Mouse (Mus musculus): ENCODE results near the gene Wdfy1. TPM values are rescaled to one million over a fixed set of nuclear protein-coding genes. Genes with fewer than 3 reads are reported as not detected.
A peak's percentile ranks its signal among the peaks of the same experiment; 100 is the strongest.

Gene Wdfy1
- polyA plus RNA-seq, 2 experiments, result 4.8 to 9.6 TPM

DNA sequence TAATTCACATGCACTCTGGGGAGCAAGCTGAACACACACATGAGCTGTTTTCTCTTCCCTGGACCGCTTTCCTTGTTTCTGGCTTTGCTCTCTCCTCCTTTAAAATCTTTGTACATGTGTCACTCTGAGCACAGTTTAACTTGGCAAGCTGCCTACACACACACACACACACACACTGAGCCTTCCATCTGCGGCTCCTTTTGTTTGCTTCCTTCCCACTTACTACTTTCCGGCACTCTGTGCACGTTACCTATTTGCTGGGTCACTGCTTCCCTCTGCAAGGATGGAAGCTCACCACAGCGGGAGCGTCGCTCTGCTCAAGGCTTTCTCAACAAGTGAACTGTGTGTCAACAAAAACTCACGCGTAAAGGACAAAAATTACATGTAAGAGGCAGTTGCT lies 78.6 kb downstream of the Wdfy1 start:
- ATAC-seq (ENCODE audit: insufficient read depth) (no peak), DNase-seq (ENCODE audit: low read depth in 3 of 3, low spot score in 3 of 3) (no peak)
- Histone ChIP-seq H3K4me1 (replicated peaks; ENCODE audit: control insufficient read depth in 2 of 2, insufficient read depth in 2 of 2, low read length in 1 of 2) (peaks cover 0 to 5% of the 10 kb centered on the region in 2 experiments; a peak in 1 of 4 replicates), H3K4me2 (ENCODE audit: low read depth) (no peak overlapping the region), H3K4me3 (ENCODE audit: insufficient read depth in 1 of 2, low read depth in 2 of 2, low read length in 2 of 2) (no peak overlapping the region), H3K9me3 (ENCODE audit: control insufficient read depth, low read length) (no peaks in the 10 kb centered on the region), H3K27me3 (ENCODE audit: control insufficient read depth, insufficient read depth, low read length) (no peaks in the 10 kb centered on the region), H3K27ac (no peak overlapping the region), H3K36me3 (replicated peaks; ENCODE audit: control insufficient read depth, insufficient read depth, low read depth) (no peaks in the 10 kb centered on the region), H3K9ac (replicated peaks) (no peak overlapping the region)
- 53% methylated on average over 9 of the region's 9 CpGs for WGBS (ENCODE audit: insufficient replicate concordance)
- TF ChIP-seq CTCF (IDR thresholded peaks at IDR 0.05; ENCODE audit: low read depth) (no peak), EP300 (IDR thresholded peaks at IDR 0.05; ENCODE audit: low read depth) (no peak)

DNA sequence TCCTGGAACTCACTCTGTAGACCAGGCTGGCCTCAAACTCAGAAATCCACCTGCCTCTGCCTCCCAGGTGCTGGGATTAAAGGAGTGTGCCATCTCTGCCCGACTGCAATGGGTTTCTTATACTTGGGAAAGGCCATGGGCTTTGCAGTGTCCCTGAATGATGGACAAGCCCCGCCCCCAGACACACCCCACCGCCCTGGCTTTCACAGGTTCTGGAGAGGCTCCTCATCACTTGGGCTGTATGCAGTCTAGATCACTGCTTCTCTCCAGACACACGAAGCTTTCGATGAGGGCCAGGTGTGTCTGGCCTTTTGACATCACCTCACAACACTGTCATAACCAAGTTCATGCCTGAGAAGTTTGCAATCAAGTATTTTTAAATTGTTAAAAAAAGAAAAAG lies 79.0 kb downstream of the Wdfy1 start:
- Histone ChIP-seq H3K4me1 (replicated peaks; ENCODE audit: control insufficient read depth in 2 of 2, insufficient read depth in 2 of 2, low read length in 1 of 2) (peaks cover 0 to 5% of the 10 kb centered on the region in 2 experiments; a peak in 1 of 4 replicates), H3K9ac (replicated peaks) (no peak overlapping the region), H3K27ac (no peak overlapping the region), H3K4me2 (ENCODE audit: low read depth) (no peak overlapping the region), H3K4me3 (ENCODE audit: insufficient read depth in 1 of 2, low read depth in 2 of 2, low read length in 2 of 2) (no peak overlapping the region), H3K27me3 (ENCODE audit: control insufficient read depth, insufficient read depth, low read length) (no peaks in the 10 kb centered on the region), H3K9me3 (ENCODE audit: control insufficient read depth, low read length) (no peaks in the 10 kb centered on the region), H3K36me3 (replicated peaks; ENCODE audit: control insufficient read depth, insufficient read depth, low read depth) (no peaks in the 10 kb centered on the region)
- WGBS (ENCODE audit: insufficient replicate concordance), result 50% methylated on average over 5 of the region's 5 CpGs
- DNase-seq (ENCODE audit: low read depth in 3 of 3, low spot score in 3 of 3) (no peak), ATAC-seq (ENCODE audit: insufficient read depth) (no peak)
- no peak for TF ChIP-seq CTCF (IDR thresholded peaks at IDR 0.05; ENCODE audit: low read depth)
- no peak for TF ChIP-seq EP300 (IDR thresholded peaks at IDR 0.05; ENCODE audit: low read depth)

DNA sequence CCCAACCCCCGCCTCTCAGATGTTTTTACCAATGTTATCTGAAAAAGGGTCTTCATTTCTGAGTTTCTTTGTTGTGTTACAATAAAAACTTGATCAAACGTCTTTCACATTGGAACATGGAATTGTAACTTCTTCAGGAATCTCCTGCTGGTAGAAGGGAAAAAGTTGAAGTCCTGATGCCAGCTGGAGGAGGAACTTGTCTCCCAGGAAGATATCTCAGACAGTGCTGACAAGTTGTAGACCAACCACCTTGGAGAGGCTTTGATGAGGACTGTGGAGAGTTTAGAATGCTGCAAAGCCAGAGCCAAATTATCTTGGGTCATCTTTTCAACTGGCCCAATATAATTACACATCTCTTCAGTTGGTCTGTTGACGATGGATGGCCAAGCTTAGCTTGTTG lies 83.5 kb downstream of the Wdfy1 start:
- TF ChIP-seq CTCF (IDR thresholded peaks at IDR 0.05; ENCODE audit: low read depth) (no peak), EP300 (IDR thresholded peaks at IDR 0.05; ENCODE audit: low read depth) (no peak)
- Histone ChIP-seq H3K27me3 (ENCODE audit: control insufficient read depth, insufficient read depth, low read length) (no peaks in the 10 kb centered on the region), H3K4me2 (ENCODE audit: low read depth) (no peak overlapping the region), H3K9me3 (ENCODE audit: control insufficient read depth, low read length) (no peaks in the 10 kb centered on the region), H3K9ac (replicated peaks) (no peak overlapping the region), H3K36me3 (replicated peaks; ENCODE audit: control insufficient read depth, insufficient read depth, low read depth) (no peaks in the 10 kb centered on the region), H3K4me1 (replicated peaks; ENCODE audit: control insufficient read depth in 2 of 2, insufficient read depth in 2 of 2, low read length in 1 of 2) (peaks cover 0 to 4% of the 10 kb centered on the region in 2 experiments; a peak in 1 of 4 replicates), H3K27ac (no peak overlapping the region), H3K4me3 (ENCODE audit: insufficient read depth in 1 of 2, low read depth in 2 of 2, low read length in 2 of 2) (no peak overlapping the region)
- no peak for ATAC-seq (ENCODE audit: insufficient read depth)
- no peak for DNase-seq (ENCODE audit: low read depth in 3 of 3, low spot score in 3 of 3)
- 50% methylated on average over 3 of the region's 3 CpGs for WGBS (ENCODE audit: insufficient replicate concordance)

DNA sequence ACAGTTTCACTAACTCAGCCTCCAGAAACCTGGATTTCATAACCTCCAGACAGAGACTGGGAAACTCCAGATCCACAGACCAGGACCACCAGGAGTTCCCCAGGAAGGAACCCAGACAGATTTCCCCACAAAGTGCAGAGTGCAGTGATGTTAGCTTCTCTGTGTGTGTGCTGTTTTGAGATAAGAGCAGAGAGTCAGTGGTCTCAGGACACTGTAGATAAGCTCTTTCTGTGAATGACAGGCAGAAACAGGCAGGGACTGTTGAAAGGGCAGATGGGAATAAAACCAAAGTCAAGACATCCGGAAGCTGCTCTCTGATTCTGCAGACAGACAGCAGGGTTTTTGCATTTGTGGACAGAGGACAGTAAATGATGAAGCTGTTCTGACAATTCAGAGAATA lies 88.7 kb downstream of the Wdfy1 start:
- DNase-seq (ENCODE audit: low read depth in 3 of 3, low spot score in 3 of 3) (no peak), ATAC-seq (ENCODE audit: insufficient read depth) (no peak)
- Histone ChIP-seq H3K9ac (replicated peaks) (no peak overlapping the region), H3K4me2 (ENCODE audit: low read depth) (no peak overlapping the region), H3K4me1 (replicated peaks; ENCODE audit: control insufficient read depth in 2 of 2, insufficient read depth in 2 of 2, low read length in 1 of 2) (no peaks in the 10 kb centered on the region; a peak in 1 of 4 replicates), H3K9me3 (ENCODE audit: control insufficient read depth, low read length) (no peaks in the 10 kb centered on the region), H3K4me3 (ENCODE audit: insufficient read depth in 1 of 2, low read depth in 2 of 2, low read length in 2 of 2) (no peak overlapping the region), H3K27me3 (ENCODE audit: control insufficient read depth, insufficient read depth, low read length) (no peaks in the 10 kb centered on the region), H3K36me3 (replicated peaks; ENCODE audit: control insufficient read depth, insufficient read depth, low read depth) (no peaks in the 10 kb centered on the region), H3K27ac (no peak overlapping the region)
- WGBS (ENCODE audit: insufficient replicate concordance), result 6% methylated on average over 1 of the region's 1 CpGs
- TF ChIP-seq CTCF (IDR thresholded peaks at IDR 0.05; ENCODE audit: low read depth) (no peak), EP300 (IDR thresholded peaks at IDR 0.05; ENCODE audit: low read depth) (0 out of 2 replicates have a peak, but pooled peaks have one; percentile 14)

- Histone ChIP-seq H3K4me3 (ENCODE audit: insufficient read depth in 1 of 2, low read depth in 2 of 2, low read length in 2 of 2) (no peak overlapping the region), H3K36me3 (replicated peaks; ENCODE audit: control insufficient read depth, insufficient read depth, low read depth) (no peaks in the 10 kb centered on the region), H3K4me2 (ENCODE audit: low read depth) (no peak overlapping the region), H3K4me1 (replicated peaks; ENCODE audit: control insufficient read depth in 2 of 2, insufficient read depth in 2 of 2, low read length in 1 of 2) (no peaks in the 10 kb centered on the region; a peak in 1 of 4 replicates), H3K27me3 (ENCODE audit: control insufficient read depth, insufficient read depth, low read length) (no peaks in the 10 kb centered on the region), H3K27ac (no peak overlapping the region), H3K9me3 (ENCODE audit: control insufficient read depth, low read length) (no peaks in the 10 kb centered on the region), H3K9ac (replicated peaks) (no peak overlapping the region)
- ATAC-seq (ENCODE audit: insufficient read depth), result no peak
- TF ChIP-seq CTCF (IDR thresholded peaks at IDR 0.05; ENCODE audit: low read depth), result no peak
- TF ChIP-seq EP300 (IDR thresholded peaks at IDR 0.05; ENCODE audit: low read depth), result no peak
- no peak for DNase-seq (ENCODE audit: low read depth in 3 of 3, low spot score in 3 of 3)
These were observed 91.9 kb downstream of the Wdfy1 start for GRCm38 (mm10) chr1:79684027-79684426.
